Mouse (Mus musculus) heart, adult 2 months (tissue): ENCODE measurements at regions not wholly inside any gene's neighbourhood (a gene's known extent, or its start where the extent isn't known, plus 50 kb on each side); places are given as distances from the start of the nearest gene placed in this dataset.

Experiments
- CTCF ChIP-seq: fragments of 200-600 bp; IDR thresholded peaks from 2 replicates; pipeline ENCODE4 v1.8.1; 2022; ENCODE audit warnings: antibody characterized with exemption, mild to moderate bottlenecking, moderate library complexity
- EP300 ChIP-seq: fragments of 200-500 bp; IDR thresholded peaks from 2 replicates; pipeline ENCODE4 v1.6.1; 2011; ENCODE audit warnings: low read depth, low read length, control low read depth; ENCODE audit not compliant: insufficient read depth
- POLR2A ChIP-seq: fragments of 200-500 bp; IDR thresholded peaks from 2 replicates; pipeline ENCODE4 v1.6.1; 2011; ENCODE audit warnings: mild to moderate bottlenecking, low read depth, low read length, control low read depth; ENCODE audit not compliant: insufficient read depth

DNA sequence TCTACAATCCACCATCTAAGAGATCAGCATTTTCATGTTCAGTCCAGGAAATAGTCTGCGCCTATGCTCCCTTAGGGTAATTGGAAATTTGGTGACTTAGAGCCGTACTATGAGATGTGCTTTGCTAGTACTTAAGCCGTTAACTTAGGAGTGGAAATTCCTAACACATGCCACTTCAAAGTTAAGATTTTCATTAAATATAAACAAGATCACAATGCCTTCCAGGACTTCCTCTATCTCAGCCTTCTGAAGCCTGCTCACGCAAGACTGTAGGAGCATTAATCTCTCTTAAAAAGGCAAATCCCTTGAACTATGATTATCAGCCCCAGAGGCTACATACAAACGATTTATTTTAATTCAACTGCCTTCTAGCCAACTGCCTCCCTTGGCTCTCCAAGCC lies 422.4 kb upstream of the Actbl2 start:
- TF ChIP-seq CTCF: no peak
- TF ChIP-seq EP300: no peak
- TF ChIP-seq POLR2A: no peak
